Comparison of ENCODE assay signal across 12 mouse cellular contexts in genomic region chr17:71674886-71675285, GRCm38 (mm10). TPM values are rescaled to one million over a fixed set of nuclear protein-coding genes. Genes with fewer than 3 reads are reported as not detected.
DNase-seq lines count a peak whose midpoint lies in the region; ATAC-seq lines count a peak whose summit lies in the region.
"Had no signal": no experiment of that assay in that cellular context is flagged by ENCODE, and none has a peak within 500 bp of the region (broad histone marks: within the 10 kb centered on the region; RNA-seq: fewer than 3 reads in every experiment).

No protein-coding gene starts in this region.

- no peak for ATAC-seq in megakaryocyte progenitor cell, adult 5-6 weeks (replicated peaks; ENCODE audit: poor library complexity)
- ATAC-seq: intestine, postnatal 0 days had no signal

- peak; percentile 34 for DNase-seq in gastrocnemius, postnatal 10 days
- DNase-seq in gastrocnemius, postnatal 14 days: no peak
- DNase-seq in kidney, postnatal 4 days: peak; percentile 58 to 61
- no peak for DNase-seq in kidney, adult 9 months
- DNase-seq in brain, adult 2 months (ENCODE audit: low read depth, low spot score): peak; percentile 49
- DNase-seq in heart, postnatal 36 days: peak; percentile 56 to 65
- no peak for DNase-seq in layer of hippocampus, adult 9-11 months
- DNase-seq: gastrocnemius, postnatal 25 days; liver, embryonic 13.5 days; thymus, adult 18-20 months had no signal

- intact Hi-C loops in gastrocnemius, postnatal 14 days (cut with DNase I; ENCODE audit: low total_unique reads): no loop called here
- intact Hi-C loops in heart, postnatal 36 days (cut with DNase I): loop anchor here (5.0 kb wide), 1 partner anchor 117 kb away; no protein-coding TSS in a partner anchor

RNA-seq across cellular contexts. Expression of gene Togaram2, which starts 1.8 kb away (rescaled TPM):
- total RNA-seq in gastrocnemius, postnatal 10 days (2021): under 1 TPM; 0.38 to 0.49 TPM
- 1 to 10 TPM in 1 of 2 experiments, under 1 TPM in 1; 0.82 to 1.1 TPM for total RNA-seq in gastrocnemius, postnatal 14 days (2021)
- 1 to 10 TPM; 3.9 to 5.9 TPM for total RNA-seq in heart, postnatal 36 days (2021)
- not detected in 2 replicates for total RNA-seq in megakaryocyte progenitor cell, adult 5-6 weeks (2015)
- total RNA-seq in megakaryocyte progenitor cell, adult 5-6 weeks (2017): 0.03 TPM in 1 of 2 replicates, not detected in the other

RNA-seq across cellular contexts. Expression of gene Wdr43, which starts 59.2 kb away (rescaled TPM):
- 10 to 100 TPM; 28.4 to 34.5 TPM for total RNA-seq in gastrocnemius, postnatal 10 days (2021)
- 10 to 100 TPM; 24.7 to 26.3 TPM for total RNA-seq in gastrocnemius, postnatal 14 days (2021)
- total RNA-seq in heart, postnatal 36 days (2021): 10 to 100 TPM; 21.0 to 22.1 TPM
- 127 and 140 TPM in 2 replicates for total RNA-seq in megakaryocyte progenitor cell, adult 5-6 weeks (2015)
- 312 and 380 TPM in 2 replicates for total RNA-seq in megakaryocyte progenitor cell, adult 5-6 weeks (2017)

Comparison
In these comparisons a context has a peak if more than half of its experiments do, and no peak if none do; other contexts are left out.
1. DNase-seq: peak in gastrocnemius, postnatal 10 days (single experiment), kidney, postnatal 4 days (2 of 2), brain, adult 2 months (single experiment) and heart, postnatal 36 days (2 of 2); none in gastrocnemius, postnatal 14 days (single experiment), kidney, adult 9 months (single experiment) and layer of hippocampus, adult 9-11 months (single experiment).